Mouse (Mus musculus) embryonic facial prominence, embryonic 11.5 days (tissue): ENCODE measurements around the gene Enox1. TPM values are rescaled to one million over a fixed set of nuclear protein-coding genes. Genes with fewer than 3 reads are reported as not detected.

ENCODE experiments used
- ATAC-seq: fragments of 200-750 bp; cut with Nextera tagmentation; replicated peaks from 2 replicates; pipeline ENCODE4 v1.8.0; 2017; ENCODE audit warnings: low read depth; ENCODE audit not compliant: insufficient number of reproducible peaks, low FRiP score, low TSS enrichment
- DNase-seq: peaks from one replicate; pipeline ENCODE4 v3.0.0-alpha.2; 2015; ENCODE audit warnings: low spot score
- H3K27ac ChIP-seq: fragments of 300-500 bp; sonication (generic); replicated peaks from 2 replicates; pipeline ENCODE4 v1.5.1; 2014; ENCODE audit warnings: mild to moderate bottlenecking, low read depth, low read length, control low read depth
- H3K27me3 ChIP-seq: fragments of 300-500 bp; sonication (generic); 2 replicates; pipeline ENCODE4 v1.6.1; 2014; ENCODE audit warnings: mild to moderate bottlenecking, low read length, moderate library complexity, mixed read lengths; ENCODE audit not compliant: control insufficient read depth, insufficient read depth
- H3K36me3 ChIP-seq: fragments of 300-500 bp; sonication (generic); replicated peaks from 2 replicates; pipeline ENCODE4 v1.6.1; 2014; ENCODE audit warnings: low read depth, mild to moderate bottlenecking, low read length, moderate library complexity, mixed read lengths; ENCODE audit not compliant: control insufficient read depth, insufficient read depth
- H3K4me1 ChIP-seq: fragments of 300-500 bp; sonication (generic); 2 replicates; pipeline ENCODE4 v1.6.1; 2014; ENCODE audit warnings: low read length, mixed read lengths; ENCODE audit not compliant: control insufficient read depth, insufficient read depth
- H3K4me2 ChIP-seq: fragments of 300-500 bp; sonication (generic); 2 replicates; pipeline ENCODE4 v1.6.1; 2014; ENCODE audit warnings: low read depth, mild to moderate bottlenecking, control low read depth, low read length, moderate library complexity
- H3K4me3 ChIP-seq: fragments of 300-500 bp; sonication (generic); 2 replicates; pipeline ENCODE4 v1.5.1; 2014; ENCODE audit warnings: low read depth, low read length, control low read depth
- H3K9ac ChIP-seq: fragments of 300-500 bp; sonication (generic); replicated peaks from 2 replicates; pipeline ENCODE4 v1.6.1; 2014; ENCODE audit warnings: mild to moderate bottlenecking, control low read depth, low read length
- H3K9me3 ChIP-seq: fragments of 300-500 bp; sonication (generic); replicated peaks from 2 replicates; pipeline ENCODE4 v1.6.1; 2016; ENCODE audit warnings: mild to moderate bottlenecking, low read length, inconsistent platforms, mixed read lengths; ENCODE audit not compliant: control insufficient read depth
- WGBS: fragments of 180-500 bp; shearing (Covaris S2); extraction: QIAGEN DNeasy Blood & Tissue Kit; methylation state at CpG from one replicate; pipeline ENCODE4 v1.1.7; 2014; 5-methylcytosine and 5-hydroxymethylcytosine counted together
- polyA plus RNA-seq: library from polyadenylated mRNA; unstranded; fragments of >200 nt; fragmentation: Nextera tagmentation; extraction: Ambion mirVana; gene quantifications from 2 replicates; pipeline ENCODE4 v1.2.1, GENCODE M21; 2014

The Enox1 gene
- polyA plus RNA-seq, 1 experiment from 2014 or later = 9.6 TPM

DNA sequence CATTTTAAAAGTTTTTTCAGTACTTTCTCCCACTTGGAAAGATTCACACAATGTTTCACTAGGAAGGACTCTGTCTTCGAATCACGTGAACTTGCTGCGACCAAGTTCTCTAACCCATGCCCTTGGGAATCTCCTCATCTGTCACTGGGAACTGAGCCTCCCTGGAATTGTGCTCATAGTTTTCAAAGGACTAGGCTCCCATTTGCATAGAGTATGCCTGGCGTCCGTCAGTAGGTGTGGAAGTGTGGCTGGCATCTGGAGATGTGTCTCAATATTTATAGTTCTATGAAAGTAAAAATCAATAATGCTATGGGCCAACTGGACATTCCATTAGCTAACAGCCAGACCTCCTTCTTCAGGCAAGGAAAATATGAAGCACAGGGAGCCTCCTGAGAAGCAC is 429.5 kb downstream of the Enox1 start:
- peaks cover 6% of the 10 kb centered on the region; the same call in 1 of the 2 replicates for H3K4me1 ChIP-seq
- H3K27ac ChIP-seq = no peak overlapping the region
- DNase-seq = no peak
- no peak overlapping the region for H3K4me2 ChIP-seq
- no peak overlapping the region for H3K4me3 ChIP-seq
- H3K36me3 ChIP-seq = no peaks in the 10 kb centered on the region
- H3K9me3 ChIP-seq = no peaks in the 10 kb centered on the region
- no peak overlapping the region for H3K9ac ChIP-seq
- 63% methylated on average over 5 of the region's 5 CpGs for WGBS
- no peaks in the 10 kb centered on the region for H3K27me3 ChIP-seq
- ATAC-seq = no peak

DNA sequence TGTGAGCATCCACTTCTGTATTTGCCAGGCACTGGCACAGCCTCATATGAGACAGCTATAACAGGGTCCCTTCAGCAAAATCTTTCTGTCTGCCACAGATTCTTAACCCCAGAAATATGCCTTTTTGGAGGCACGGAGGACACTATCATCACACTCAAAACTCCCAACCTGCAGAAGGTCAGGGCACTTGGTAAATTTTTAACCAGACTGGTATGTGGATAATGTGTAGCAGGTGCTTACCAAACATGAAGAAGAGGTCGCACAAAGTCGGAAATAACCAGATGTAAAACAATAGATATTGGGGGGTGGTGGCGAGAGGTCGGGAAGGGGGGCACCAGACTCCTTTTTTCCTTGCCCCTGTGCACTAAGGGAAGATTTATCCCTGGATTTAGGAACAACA is 430.6 kb downstream of the Enox1 start:
- Histone ChIP-seq H3K4me2 (no peak overlapping the region), H3K4me3 (no peak overlapping the region), H3K9me3 (no peaks in the 10 kb centered on the region), H3K4me1 (peaks cover 3% of the 10 kb centered on the region; the same call in 1 of the 2 replicates), H3K9ac (no peak overlapping the region), H3K27ac (no peak overlapping the region), H3K27me3 (no peaks in the 10 kb centered on the region), H3K36me3 (no peaks in the 10 kb centered on the region)
- no peak for DNase-seq
- ATAC-seq = no peak
- WGBS = 70% methylated on average over 5 of the region's 5 CpGs

DNA sequence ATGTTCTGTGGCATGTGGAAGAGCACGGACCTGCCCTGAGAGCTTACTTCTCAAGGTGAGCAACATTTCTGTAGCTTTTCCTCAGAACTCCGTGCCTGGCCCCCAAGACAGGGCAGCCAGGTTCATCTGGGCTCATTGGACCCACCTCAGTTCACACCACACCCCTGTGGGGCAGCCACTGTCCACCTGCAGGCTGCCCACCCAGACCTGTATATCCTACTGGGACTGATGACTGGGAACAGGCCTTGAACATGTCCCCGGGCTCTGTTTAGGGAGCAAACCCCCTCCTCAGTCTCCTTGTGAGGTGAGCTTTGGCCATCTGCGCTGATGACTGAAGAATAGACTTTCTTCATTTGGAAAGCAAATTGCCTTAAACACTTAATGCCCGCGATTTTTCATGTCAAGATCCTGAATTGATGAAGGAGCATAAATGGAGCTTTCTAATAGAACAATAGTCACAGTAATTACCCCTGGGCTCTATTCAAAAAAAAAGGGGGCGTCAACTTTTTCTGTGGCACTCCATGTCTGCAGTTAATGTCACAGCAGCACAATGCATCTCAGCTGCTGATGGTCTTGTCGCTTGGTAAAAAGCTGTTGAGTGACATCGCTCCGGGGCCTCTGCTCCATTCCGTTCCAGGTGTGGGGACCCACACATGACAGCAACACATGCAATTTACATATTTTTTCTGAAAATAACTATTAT is 436.7 kb downstream of the Enox1 start:
- Histone ChIP-seq H3K27me3 (no peaks in the 10 kb centered on the region), H3K4me2 (no peak overlapping the region), H3K36me3 (no peaks in the 10 kb centered on the region), H3K9ac (no peak overlapping the region), H3K4me3 (no peak overlapping the region), H3K9me3 (no peaks in the 10 kb centered on the region), H3K27ac (no peak overlapping the region), H3K4me1 (no peaks in the 10 kb centered on the region)
- ATAC-seq (0 out of 2 replicates have a peak, but pooled peaks have one; percentile 44), DNase-seq (no peak)
- 76% methylated on average over 11 of the region's 11 CpGs for WGBS

DNA sequence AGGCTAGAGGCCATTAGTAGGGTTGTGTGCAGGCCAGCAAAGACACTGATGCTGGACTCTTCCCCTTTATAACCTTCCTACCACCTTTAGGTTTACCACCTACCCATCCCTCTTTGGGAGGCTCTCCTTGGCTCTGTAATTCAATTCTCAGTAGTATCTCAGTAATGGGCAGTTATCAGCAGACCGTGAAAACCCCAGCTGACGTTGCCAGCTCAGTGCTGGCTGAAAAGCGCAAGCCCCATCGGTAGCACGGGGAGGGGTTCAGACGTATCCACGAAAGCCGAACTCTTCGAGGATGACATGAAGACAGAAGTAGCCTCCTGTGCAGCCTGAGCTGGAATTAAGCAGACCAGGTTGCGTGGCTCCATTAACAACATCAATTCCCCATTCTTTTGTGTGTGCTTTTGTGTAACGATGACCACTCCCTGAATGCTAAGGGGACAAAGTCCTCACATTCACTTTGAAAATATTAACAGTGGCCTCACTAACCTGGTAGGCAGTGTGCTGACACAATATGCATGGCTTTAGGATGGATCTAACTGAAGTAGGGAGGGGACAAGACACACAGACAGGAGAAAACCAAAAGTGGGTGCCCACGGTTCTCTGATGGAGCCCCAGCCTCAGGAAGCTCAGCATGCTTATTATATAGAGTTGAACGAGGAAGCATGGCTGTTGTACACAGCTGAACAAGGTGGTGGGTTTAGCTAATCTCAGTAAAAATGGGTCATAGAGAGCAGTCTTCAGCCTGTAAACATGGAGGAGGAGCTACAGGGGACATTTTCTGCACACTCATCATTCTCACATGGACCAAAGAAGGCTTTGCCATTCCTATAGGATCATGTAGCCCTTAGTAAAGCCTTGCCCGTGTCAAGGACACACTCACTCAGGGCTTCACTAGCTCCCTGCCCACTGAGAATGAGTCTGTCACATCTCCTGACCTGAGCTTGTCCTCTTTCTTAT is 439.9 kb downstream of the Enox1 start:
- Histone ChIP-seq H3K36me3 (no peaks in the 10 kb centered on the region), H3K27ac (no peak overlapping the region), H3K9me3 (no peaks in the 10 kb centered on the region), H3K27me3 (no peaks in the 10 kb centered on the region), H3K4me3 (no peak overlapping the region), H3K4me2 (no peak overlapping the region), H3K4me1 (no peaks in the 10 kb centered on the region), H3K9ac (no peak overlapping the region)
- no peak for DNase-seq
- no peak for ATAC-seq
- WGBS = 92% methylated on average over 14 of the region's 14 CpGs

DNA sequence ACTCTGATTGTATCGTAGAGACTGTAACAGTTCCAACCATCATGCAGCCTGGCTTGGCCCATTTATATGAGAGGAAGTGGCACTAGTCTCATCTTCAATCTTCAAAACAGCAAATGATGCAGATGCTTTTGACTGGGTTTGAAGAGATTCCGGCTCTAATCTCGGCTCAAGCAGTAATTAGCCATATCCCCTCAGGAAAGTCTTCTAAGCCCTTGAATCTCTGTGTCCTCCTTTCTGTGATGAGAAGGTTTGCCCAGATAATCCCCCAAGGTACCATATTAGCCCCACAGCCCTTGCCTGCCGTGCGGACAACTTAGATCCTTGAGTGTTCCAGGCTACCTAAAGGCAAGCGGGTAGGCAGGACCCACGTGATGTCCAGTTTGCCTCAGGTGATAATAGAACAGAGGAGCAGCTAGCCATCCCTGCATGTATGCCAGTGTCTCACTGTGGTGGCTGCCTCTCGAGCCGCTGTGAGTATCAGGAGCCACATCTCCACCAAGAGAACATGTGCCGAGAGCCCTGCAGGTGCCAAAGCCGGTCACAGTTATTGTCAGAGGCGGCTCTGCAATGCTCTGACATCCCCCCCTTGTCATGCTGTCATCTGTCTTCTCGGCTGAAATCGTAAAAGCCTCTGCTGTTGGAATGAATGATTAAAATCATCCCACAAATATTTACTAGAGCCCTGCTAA is 442.6 kb downstream of the Enox1 start:
- H3K36me3 ChIP-seq = no peaks in the 10 kb centered on the region
- no peaks in the 10 kb centered on the region for H3K27me3 ChIP-seq
- 72% methylated on average over 14 of the region's 14 CpGs for WGBS
- H3K27ac ChIP-seq = no peak overlapping the region
- H3K4me3 ChIP-seq = no peak overlapping the region
- no peak overlapping the region for H3K4me2 ChIP-seq
- no peak for ATAC-seq
- no peaks in the 10 kb centered on the region for H3K9me3 ChIP-seq
- H3K4me1 ChIP-seq = no peaks in the 10 kb centered on the region
- no peak for DNase-seq
- no peak overlapping the region for H3K9ac ChIP-seq

DNA sequence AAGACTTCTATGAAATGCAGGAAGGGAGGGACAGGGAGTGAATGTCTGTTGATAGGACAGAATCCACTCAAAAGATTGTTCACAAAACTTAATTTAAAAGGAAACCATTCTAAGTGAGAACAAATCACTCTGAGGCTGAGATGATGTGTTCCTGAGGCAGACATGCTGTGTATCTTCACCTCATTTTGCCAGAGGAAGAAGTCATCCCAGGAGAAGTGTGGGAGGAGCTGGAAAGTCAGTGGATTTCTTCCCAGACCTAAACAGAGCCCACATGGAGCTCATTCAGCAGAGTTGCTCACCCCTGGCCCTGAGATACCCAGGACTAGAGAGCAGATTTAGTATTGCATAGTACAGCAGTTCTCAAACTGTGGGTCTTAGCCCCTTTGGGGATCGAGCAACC is 444.2 kb downstream of the Enox1 start:
- H3K27ac ChIP-seq = no peak overlapping the region
- no peak overlapping the region for H3K9ac ChIP-seq
- H3K4me2 ChIP-seq = no peak overlapping the region
- no peak overlapping the region for H3K4me3 ChIP-seq
- no peaks in the 10 kb centered on the region for H3K4me1 ChIP-seq
- H3K36me3 ChIP-seq = no peaks in the 10 kb centered on the region
- ATAC-seq (no peak), DNase-seq (no peak)
- 89% methylated on average over 1 of the region's 1 CpGs for WGBS
- no peaks in the 10 kb centered on the region for H3K27me3 ChIP-seq
- no peaks in the 10 kb centered on the region for H3K9me3 ChIP-seq

DNA sequence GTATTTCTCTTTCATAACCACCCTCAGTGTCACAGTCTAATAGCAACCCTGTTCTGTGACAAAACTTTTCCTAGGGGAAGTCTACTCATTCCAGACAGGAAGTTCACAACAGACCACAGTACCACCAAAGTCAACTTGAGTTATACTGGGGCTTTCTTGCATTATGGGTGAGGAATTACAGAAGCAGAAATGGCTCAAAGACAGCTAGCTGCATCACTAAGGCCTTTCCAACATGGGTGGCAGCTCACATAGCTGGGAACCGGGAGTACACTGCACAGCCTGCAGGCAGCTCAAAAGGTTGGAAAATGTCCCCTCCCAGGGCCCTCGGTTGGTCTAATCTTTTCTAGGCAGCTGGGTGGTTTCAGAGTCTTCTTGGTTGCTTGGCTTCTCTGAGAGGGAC is 444.9 kb downstream of the Enox1 start:
- Histone ChIP-seq H3K9ac (no peak overlapping the region), H3K9me3 (no peaks in the 10 kb centered on the region), H3K36me3 (no peaks in the 10 kb centered on the region), H3K4me2 (no peak overlapping the region), H3K27me3 (no peaks in the 10 kb centered on the region), H3K4me3 (no peak overlapping the region), H3K27ac (no peak overlapping the region), H3K4me1 (no peaks in the 10 kb centered on the region)
- 86% methylated on average over 2 of the region's 2 CpGs for WGBS
- DNase-seq = no peak
- ATAC-seq = no peak
